Mouse (Mus musculus) yolk sac, embryonic 10.5 days (tissue): ENCODE data around the gene Gm20388.
A peak's percentile ranks its signal among the peaks of the same experiment; 100 is the strongest.

ENCODE experiments used
- DNase-seq: peaks from one replicate; pipeline ENCODE4 v3.0.0-alpha.2; 2017; ENCODE audit warnings: low spot score

Gm20388 gene

DNA sequence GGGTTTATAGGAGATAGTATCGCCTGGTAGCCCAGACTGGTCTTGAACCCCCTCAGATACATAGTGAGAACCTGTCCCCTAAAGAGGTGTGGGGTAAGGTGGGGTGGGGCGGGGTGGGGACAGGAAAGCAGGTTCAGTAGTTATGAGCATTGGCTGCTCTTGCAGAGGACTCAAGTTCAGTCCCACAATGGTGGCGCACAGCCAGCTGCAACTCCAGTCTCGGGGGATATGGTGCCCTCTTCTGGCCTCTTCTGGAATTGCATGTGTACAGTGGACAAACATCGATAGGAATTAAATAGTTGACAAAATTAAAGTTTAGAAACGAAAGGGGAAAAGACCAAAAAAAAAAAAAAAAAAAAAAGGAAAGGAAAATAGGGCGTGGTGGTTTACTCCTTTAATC lies 688.9 kb downstream of the Gm20388 start:
- DNase-seq, result no peak

DNA sequence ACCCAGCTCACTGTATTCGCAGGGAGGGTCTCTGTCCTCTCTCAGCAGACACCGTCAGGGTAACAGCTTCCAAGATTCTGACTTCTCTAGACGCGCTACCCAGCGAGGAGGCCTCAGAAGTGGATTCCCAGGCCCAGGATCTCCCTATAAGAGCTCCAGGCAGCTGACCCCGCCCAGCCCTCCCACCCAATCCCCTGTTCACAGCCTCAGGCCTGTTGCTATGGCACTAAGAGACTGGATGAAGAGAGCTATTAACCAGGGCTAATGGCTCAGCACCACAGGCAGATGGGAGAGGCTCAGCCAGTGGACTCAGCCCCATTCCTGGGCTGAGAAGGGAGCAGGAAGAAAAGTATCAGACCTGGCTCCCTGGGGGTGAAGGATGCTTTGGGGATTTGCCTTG lies 692.0 kb downstream of the Gm20388 start:
- no peak for DNase-seq

DNA sequence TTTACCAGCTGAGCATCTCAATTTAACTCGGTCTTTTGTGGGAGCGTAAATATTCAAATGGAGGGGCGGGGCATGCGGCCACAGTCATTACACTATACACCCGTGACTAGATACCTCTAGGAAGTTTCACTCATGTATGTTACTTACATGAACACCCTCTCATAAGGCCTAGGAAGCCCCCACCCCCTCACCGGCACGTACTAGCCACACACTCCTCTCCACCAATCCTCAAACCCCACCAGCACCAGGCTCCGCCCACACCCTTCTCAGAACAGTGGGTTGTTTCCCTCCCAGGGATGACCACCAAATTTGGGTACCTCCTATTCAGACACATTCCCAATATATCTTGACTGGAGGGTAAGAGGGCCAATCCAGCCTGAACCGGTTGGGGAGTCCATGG lies 696.8 kb downstream of the Gm20388 start:
- no peak for DNase-seq

DNA sequence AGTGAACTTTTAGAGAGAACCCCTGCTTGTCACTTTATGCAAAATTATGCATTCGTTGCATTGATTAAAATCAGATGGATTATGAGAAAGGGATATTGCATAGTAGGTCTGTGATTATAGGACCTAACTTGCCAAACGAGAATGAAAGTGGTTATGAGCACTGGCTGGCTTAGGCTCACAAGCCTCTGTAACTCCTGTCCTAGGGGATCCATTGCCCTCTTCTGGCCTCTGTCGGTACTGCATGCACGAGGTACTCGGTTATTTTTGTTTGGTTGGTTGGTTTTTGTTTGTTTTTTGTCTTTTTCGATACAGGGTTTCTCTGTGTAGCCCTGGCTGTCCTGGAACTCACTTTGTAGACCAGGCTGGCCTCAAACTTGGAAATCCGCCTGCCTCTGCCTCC lies 697.2 kb downstream of the Gm20388 start:
- peak; percentile 37 for DNase-seq

DNA sequence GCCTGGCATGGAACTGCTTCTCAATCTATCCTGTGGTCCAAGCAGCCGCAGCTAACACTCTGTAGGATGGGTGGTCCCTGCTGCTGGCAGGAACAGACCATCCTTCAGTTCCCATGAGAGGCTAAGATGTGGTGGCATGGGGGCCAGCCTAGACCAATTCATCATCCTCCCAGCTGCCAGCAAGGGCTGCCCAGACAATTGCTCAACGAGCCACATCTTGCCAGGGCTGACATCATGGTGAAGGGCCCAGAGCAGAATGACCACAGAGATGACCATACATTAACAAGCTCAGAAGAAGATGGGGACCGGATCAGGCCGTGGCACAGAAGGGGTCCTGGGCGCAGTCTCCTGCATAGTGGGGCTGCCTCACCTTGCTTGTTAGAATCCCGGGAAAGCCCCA lies 700.2 kb downstream of the Gm20388 start:
- DNase-seq, result no peak

DNA sequence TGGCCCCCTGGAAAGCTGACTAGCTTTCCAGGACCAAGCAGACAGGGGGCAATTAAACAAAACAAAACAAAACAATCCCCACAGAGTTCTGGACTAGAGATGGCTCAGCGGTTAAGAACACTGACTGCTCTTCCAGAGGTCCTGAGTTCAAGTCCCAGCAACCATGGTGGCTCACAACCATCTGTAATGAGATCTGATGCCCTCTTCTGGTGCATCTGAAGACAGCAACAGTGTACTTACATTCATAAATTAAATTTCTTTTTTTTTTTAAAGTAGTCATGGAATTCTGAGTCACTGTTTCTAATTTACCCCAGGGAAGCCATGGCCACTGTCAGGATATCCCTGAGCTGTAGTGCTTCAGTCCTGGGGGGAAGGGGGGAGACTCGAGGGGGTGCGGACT lies 703.9 kb downstream of the Gm20388 start:
- DNase-seq, result no peak

DNA sequence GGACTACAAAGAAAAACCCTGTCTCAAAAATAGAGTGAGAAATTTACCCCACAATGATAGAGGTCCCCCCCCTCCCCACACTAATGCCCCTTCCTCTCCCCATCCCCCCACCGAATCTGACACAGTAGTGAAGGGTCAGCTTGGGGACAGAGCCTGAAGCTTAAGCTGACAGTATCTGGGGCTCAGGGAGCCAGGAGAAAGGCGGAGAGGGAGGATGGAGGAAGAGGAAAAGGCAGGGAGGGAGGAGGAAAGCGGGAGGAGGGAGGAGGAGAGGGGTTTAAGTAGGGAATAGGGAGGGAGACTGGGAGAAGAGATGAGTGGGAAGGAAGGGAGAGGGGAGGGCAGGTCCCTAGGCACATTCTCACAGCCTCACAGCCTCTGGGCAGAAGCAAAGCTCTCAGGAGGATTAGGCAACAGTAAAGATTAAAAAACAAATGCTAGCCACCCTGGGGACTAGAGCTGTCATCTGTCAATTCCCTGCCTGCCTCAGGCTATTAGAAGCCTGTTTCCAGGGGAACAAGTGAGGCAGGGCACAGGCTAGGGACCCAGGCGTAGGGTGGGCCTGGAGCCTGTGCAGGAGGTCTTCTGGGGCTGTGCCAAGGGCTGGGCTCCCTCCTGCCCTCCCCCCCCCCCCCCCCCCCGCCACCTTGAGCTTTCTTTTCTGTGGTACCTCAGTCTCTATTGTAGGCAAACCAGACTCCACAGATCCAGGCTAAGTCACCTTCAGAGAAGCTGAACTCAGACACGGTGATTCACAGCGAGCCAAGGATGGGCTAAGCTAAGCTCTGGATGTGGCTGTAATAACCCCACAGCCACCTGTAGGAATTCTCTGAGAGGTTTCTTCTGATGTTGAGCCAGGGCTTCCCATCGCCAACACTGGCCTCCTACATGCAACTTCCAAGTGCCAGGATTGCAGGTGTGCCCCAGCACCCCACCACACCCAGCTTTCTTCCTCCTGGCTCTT lies 706.3 kb downstream of the Gm20388 start:
- no peak for DNase-seq

DNA sequence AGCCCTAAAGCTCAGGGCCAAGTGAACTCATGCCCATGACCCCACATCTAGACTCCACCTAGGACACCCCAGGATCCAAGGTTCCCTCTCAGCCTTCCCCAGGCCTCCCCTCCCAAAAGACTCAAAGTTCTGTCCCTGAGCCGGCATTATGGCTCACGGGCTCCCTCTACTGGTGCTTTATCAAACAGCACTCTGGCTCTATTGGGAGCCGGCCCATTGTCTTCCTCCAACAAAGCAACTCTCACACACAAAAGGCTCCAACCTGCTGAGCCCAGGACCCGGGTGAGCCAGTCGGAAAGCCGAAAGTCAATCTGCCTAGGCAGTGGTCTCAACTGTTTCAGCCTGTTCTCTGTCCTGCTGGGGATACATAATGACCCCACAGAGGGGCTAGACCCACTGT lies 707.5 kb downstream of the Gm20388 start:
- peak; percentile 69 for DNase-seq

DNA sequence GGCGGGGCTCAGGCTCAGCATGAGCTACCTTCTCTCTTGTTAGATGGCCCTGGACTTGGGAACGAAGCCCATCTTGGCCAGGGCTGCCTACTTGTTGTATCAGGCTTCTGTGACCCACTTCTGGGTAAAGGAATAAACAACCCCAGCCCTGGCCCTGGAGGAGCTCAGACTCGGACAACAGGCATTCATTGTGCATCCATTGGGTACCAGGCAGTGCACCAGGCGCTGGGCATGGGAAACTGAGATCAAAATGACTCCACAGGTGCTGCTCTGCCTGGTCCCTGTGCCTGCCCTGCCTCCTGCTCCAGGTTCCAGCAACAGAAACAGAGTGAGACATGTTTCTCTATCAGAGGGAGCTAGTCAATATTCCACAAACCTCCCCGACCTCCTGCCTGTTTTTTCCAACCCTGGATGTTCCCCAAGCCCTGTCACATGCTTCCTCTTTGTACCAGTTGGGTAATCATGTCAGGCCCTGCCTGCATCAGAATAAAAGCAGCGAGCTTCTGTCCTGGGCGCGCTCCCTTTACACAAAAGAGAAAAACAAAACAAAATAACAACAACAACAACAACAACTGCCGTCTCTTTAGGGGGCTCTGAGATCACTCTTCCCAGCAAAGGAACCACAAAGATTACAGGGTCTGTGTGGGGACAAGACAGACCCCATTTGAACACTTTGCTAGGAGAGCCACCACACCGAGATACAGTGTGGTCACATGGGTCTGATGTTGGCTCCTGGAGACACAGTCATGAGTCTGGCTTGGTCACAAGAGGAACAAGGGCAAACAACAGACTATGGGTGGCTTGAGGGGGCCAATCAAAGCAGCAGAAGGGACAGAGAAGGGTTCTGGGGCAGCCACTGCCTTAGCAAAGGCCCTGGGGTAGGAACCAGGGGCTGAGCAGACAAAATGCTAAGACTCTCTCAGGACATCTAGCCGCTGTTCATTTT lies 708.9 kb downstream of the Gm20388 start:
- peak; percentile 52 for DNase-seq

DNA sequence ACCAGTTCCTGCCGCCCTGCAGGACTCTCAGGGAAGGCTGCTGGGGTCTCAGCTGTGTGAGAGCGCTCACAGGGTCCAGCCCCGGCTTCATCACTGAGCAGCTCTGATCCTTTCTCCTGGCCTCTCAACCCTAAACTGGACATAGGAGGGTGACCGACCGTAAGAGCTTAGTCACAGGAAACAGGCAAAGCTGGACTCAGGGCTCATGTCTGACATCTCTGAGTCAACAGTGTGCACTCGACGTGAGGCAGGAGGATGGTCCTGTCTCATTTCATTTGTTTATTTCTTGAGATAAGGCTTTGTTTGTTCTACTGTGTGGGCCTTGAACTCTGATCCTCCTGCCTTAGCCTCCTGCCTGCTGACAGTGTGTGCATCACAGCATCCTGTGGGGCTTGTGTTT lies 709.8 kb downstream of the Gm20388 start:
- DNase-seq, result peak; percentile 84

DNA sequence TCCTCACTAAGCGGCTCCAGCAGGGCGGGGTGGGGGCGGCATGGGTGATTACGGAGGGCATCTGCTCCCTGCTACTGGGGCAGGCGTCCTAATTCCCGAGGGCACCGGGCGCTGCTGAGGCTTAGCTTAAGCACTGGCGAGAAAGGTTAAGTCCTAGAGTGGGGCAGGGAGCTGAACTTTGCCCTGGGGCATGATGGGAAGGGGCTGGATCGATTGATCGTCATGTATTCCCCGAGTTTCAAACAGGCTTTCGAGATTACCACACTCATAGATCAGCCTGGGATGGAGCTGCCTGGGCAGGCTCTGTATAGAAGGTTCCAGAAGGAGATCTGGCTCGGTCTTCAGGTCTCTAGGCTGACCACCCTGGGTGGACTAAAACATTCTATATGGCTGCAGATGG lies 711.5 kb downstream of the Gm20388 start:
- DNase-seq, result no peak

DNA sequence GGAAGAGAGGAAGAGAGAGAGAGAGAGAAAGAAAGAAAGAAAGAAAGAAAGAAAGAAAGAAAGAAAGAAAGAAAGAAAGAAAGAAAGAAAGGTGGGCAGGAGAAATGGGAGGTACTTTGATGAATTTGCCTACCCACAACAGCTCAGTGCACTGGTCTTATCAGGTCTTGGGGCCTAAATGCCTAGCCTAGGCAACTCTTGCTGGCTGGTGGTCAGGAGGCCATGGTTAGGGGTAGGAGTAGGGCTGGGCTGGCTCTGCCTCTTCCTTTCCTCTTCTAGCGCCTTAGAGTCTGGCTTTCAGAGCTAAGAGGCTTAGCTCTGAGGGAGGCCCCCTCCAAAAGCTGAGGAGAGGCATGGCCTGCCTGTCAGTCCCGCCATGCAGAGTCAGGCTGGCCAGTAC lies 713.0 kb downstream of the Gm20388 start:
- DNase-seq, result no peak

DNA sequence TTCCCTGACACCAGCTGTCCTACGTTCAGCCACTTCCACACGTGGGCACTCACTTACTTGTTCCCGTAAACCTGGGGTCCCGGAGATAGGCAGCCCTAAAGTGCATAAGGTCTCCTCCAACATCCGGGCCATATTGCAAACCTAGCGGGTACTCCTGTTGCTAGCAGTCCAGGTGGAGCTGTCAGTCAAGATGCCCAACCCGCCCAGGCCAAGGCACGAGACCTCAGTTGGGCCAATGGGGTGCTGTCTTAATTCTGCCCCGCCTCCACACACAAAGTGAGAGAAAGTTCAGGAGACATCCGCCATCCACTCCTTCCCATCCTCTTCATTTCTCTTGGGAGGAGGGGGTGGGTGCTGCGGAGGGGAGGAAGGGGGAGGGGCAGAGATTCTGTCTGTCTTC lies 715.8 kb downstream of the Gm20388 start:
- DNase-seq, result no peak

DNA sequence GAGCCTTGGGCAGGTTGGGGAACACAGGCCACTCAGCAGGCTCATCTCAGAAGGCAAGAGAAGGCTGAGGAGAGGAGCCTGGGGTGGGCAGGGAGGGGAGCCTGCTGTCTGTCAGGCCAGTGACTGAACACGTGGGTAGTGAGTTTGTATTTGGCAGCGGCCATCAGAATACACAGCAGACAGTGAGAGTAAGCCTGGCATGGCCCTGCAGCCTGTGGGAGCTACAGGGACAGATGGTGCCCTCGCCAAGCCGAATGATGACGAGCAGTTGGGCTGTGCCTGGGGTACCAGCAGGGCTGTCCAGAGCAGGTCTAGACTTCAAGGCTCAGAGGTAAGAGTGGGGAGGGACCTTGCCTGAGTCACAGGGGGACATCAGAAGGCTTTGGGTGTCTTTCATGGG lies 716.7 kb downstream of the Gm20388 start:
- DNase-seq, result no peak

DNA sequence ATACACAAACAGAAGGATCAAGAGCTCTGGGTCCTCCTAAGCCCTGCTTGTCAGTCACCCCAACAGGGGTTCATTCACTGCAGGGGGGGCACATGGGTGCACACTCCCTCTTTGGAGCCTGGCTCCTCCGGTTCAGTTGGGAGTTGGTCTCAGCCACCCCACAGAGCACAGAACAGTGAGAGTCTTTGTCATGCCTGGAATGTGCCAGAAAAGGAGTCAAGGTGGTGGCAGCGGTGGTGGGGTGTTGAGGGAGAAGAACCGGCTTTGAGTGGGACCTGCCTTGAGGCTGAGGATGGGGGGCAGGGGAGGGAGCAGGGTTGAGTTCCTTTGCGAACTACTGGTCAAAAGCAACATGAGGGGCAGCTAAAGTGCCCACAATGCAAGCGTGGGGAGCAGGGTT lies 719.4 kb downstream of the Gm20388 start:
- DNase-seq, result no peak

DNA sequence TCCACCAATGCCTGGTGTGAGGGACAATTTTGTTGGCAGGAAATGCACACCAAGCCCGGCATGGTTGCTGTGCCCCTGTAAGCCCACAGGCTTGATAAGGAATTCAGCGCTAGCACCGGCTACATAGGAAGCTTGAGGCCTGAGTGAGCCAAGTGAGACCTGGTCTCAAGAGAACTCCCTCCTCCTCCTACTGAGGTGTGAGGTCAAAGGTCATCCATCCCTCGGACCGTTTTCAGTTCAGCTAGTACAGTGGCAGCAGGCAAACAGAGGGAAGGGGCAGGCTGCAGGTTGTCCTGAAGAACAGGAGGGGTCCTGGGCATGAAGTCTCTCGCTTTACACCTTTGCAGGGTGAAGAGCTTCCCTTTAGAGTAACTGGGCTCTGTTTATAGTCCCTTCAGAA lies 720.2 kb downstream of the Gm20388 start:
- peak; percentile 36 for DNase-seq

DNA sequence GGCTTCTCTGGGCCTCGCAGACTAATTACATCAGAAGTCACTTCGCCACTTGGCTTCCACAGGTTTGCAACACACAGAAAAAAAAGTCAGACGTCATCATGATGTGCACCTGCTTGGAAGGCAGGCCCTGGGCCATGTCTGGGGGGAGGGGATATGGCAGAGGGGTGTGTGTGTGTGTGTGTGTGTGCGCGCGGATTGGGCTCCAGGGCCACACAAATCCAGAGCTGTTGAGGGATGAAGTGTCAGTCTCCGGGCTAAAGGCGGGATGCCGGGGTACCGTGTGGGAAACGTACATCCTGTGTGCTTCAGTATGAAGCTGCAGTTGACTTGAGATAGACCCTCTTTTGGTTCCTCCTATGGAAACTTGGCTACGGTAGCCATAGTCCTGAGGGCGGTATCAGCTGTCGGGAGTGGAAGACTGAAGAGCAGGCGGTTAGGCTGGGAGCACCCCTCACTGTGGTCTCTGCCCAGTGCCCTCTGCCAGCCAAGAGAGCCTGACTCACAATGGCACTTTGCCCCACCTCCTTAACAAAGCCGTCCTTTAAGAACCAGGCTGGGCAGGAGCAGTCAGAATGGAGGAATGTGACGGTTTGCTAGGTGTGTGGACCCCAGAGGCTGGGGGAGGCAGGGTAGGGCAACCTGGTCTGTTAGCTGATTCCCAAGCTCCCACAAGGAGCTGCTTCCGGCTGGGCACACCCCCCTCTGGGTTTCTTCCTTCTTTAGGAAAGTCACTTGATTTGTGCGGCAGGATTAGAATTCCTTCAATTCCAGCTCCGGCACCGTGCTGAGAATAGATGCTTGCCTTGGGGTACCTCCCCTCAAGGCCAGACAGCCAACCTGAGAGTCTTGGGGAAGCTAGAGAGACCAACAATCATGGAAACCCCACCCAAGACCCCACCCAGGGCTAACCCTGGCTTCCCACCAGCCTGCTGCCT lies 721.1 kb downstream of the Gm20388 start:
- no peak for DNase-seq

DNA sequence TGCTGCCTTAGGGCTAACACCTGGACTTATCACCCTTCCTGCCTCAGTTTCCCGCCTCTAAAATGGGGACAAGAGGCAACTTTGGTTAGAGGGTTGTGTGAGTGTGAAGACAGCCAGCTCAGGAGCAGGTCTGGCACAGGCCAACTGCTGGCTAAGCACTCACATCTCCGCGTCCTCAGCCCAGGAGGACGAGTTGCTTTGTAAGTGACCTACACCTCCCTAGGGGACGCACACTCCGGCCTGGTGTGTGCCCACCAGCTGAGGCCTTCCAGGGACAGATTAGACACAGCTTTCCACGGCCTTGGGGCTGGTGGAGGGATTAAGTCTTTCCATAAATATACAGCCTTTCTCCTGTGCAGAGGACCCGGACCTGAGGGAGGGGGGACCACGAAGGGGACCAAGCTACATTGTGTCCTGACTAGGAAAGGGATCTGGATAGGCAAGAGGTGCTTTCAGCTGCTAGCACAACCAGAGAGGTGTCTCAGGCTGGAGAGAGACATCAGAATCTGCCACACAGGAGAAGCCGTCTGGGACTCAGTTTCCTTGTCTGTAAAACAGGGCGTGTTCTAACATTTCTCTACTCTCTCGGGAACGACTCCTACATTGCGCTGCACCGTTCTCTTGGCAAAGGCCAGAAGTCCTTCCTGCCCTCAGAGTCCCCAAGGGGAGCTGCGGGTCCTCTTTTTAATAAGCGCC lies 722.5 kb downstream of the Gm20388 start:
- DNase-seq, result no peak

DNA sequence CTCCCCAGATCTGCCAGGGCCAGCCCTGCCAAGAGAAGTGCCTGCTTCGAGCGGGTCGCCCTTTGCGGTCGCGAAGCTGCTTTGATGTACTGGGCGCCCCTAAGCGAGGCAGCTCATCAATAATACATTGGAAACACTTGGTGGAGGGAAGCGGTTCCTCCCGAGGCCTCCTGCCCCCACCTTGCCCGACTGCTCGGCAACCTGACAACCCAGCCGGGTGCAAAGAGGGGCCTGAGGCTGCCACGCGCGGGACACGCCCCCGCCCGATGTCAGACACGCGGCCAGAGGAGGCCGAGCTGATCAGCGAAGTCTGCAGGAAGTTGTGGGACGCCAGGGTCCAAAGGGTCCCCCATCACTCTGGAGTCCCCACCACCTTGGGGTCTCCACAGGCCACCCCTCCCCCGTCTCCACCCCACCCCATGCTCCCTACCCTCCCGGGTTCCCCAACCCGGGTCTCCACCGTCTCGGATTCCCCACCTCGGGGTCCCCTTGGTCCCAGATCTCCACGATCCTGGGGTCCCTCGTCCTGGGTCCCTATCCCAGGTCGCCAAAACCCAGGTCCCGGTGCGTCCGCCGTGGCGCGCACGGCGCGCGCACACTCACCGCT lies 723.1 kb downstream of the Gm20388 start:
- DNase-seq, result no peak

DNA sequence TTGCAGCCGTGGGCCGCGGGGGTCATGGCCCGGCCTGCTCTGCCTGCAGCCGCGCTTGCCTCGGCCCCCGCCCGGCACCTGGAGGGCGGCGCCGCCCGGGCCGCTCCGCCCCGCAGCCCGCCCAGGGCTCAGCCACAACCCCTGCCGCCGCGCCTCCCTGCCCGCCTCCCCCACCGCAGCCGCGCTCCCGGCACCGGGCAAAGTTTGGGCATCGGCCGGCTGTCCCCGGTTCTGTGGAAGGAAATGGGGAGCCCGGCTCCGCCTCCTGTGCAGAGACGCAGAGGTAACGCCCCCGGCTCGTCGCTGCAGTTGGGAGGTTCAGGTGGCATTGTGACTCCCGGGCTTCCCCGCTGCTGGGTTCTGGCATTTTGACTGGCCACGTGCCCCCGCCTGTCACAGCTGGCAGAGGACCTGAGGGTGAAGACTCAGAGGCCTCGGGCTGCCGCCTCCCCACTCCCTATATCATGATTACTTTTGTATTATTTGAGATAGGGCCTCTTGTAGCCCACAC lies 723.7 kb downstream of the Gm20388 start:
- DNase-seq, result peak; percentile 49

DNA sequence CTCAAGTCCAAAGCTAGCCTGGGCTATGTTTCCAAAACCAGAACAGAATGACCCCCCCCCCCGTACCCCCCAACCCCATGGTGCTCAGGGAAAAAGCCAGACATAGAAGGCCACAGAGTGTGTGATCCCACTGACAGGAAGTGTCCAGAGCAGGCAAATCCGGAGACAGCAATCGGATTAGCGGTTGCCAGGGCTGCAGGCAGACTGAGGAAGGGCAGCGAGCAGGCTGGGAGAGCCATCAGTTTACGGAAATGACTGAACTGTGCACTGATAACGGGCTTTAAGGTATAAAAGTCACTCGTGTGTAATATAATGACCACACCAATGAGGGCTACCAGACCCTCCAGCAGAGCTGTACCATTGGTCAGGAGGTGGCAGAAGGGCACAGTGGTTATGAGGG lies 730.6 kb downstream of the Gm20388 start:
- DNase-seq, result no peak
